Mouse (Mus musculus): ENCODE results near the gene Brca1.
"Not testable (repeated sequence)": the region's sequence is repeated elsewhere in the genome, so short reads cannot be mapped to it uniquely, and the experiment has no call there.

Gene Brca1

DNA sequence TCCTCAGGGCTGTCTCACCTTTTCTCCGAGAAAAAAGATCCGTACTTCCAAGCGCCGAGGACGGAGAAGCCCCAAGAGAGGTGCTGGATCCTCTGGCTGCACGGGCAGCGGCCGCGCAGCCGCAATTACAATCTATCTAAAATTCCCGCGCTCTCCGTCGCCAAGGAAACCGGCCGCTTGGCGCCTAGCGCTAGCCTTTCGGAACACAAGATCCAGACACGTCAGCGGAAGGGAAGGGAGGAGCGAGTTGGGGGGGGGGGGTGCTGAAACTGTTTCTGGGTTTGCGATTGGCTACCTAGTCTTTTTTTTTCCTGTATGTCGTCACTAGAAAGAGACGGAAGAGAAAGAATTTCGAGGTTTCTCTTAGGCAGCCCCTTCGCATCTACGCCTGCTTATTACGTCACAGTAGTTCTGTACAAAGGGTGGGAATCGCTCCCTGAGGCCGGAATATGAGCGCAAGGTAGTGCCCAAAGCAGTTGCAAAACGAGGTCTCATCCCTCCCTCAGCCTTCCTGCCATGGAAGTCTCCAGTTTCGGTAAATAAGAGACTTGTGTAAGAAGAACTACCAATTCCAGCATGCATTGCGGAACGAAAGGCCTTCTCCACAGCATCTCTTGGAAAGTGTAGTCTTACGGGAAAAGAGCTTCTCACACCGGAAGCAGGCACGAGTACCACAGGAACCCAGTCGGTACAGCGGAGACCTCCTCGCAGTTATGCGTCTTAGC lies at the start of gene Brca1, which contains the start of gene Nbr1:
Gene Brca1, minus strand, starts transcription at position 205 of the 725 bp plus-strand sequence.
Gene Nbr1, plus strand, starts transcription at position 399 of the 725 bp plus-strand sequence.
- peak; percentile 90 for DNase-seq (ENCODE audit: extremely low read depth, low read depth, low spot score)

DNA sequence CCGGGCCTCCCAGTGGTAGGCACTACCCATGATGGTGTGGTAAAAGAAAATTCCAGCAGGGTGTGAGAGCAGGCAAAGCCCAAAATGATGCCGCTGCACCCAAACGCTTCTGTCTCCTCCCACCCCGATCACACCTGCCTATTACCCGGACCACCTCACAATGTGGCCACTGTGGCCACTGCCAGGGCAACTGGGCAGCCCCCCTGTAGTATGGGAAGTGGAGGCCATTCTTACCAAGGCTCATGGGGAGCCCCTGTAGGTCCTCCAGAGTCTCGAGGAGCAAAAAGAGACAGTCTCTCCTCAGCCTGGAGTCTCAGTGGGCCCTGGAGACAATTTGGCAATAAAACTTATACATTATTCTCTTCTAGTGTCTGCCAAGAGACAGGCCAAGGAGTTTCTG lies 47.4 kb upstream of the Brca1 start, which contains the start of gene Gm11634:
Gene Gm11634, minus strand, starts transcription at position 101 of the 400 bp plus-strand sequence.
- DNase-seq (ENCODE audit: extremely low read depth, low read depth, low spot score): no peak

DNA sequence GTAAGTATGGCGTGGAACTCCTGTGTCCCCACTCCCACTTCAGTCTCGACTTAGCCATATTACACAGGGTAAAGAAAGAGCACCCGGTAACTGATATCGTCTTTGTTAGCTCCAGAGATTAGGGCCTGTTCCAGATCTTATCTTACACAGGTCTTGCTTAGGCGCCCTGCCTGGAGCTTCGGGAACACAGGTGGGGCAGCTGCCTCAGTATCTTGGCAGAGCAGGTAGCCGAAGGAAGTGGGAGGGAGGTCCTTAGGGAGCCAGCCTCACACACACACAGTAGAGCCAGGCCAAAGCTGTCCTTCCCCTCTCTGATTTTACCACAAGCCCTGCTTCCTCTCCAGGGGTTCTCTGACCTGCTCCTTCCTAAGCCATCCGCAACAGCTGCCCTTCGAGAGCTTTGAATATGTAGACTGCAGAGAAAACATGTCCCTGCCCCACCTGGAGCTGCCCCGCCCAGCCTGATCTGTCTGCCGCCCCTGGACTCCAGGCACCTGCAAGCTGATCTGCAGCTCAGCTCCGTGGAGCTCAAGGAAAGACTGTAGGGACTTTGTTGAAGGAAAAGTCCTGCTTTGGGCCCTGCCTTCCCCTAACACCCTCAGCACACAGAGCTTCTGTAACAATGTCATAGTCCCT lies 38.4 kb upstream of the Brca1 start:
- DNase-seq (ENCODE audit: extremely low read depth, low read depth, low spot score): no peak

- DNase-seq (ENCODE audit: extremely low read depth, low read depth, low spot score): no peak
These were observed 37.7 kb upstream of the Brca1 start for GRCm38 (mm10) chr11:101589444-101589843.

DNA sequence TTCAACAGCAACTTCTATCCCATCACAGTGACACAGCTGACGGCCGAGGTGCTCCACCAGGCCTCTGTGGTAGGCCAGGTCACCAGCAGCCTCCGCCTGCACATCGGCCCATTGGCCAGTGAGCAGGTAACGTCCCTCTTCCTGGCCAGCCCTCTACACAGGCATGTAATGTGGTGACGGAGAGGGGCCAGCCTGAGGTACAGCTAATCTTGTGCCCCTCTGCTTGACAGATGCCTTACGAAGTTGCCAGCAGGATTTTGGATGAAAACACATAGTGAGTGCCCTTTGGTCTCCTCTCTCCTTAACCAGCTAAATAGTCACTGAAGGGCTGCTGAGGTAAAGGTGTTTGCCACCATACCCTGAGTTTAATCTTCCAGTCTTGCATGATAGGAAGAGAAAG lies 37.1 kb upstream of the Brca1 start:
- no peak for DNase-seq (ENCODE audit: extremely low read depth, low read depth, low spot score)

- peak; percentile 36 for DNase-seq (ENCODE audit: extremely low read depth, low read depth, low spot score)
These were observed 35.9 kb upstream of the Brca1 start for GRCm38 (mm10) chr11:101587676-101588075.

- no peak for DNase-seq (ENCODE audit: extremely low read depth, low read depth, low spot score)
These were observed 34.0 kb upstream of the Brca1 start for GRCm38 (mm10) chr11:101585805-101586204.

DNA sequence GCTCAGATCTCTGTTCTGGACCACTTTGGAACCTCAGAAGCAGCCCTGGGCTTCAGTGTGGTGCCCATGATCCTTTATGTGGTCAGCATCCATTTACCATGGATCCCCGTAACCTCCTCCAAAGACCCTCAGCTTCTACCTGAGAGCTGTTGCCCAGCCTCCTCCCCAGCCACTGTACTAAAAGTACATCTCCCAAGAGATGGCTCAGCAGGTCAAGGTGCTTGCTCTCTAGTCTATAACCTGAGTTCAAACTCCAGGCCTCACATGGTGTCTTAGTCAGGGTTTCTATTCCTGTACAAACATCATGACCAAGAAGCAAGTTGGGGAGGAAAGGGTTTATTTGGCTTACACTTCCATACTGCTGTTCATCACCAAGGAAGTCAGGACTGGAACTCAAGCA lies 33.3 kb upstream of the Brca1 start:
- not testable (repeated sequence) for DNase-seq (ENCODE audit: extremely low read depth, low read depth, low spot score)

DNA sequence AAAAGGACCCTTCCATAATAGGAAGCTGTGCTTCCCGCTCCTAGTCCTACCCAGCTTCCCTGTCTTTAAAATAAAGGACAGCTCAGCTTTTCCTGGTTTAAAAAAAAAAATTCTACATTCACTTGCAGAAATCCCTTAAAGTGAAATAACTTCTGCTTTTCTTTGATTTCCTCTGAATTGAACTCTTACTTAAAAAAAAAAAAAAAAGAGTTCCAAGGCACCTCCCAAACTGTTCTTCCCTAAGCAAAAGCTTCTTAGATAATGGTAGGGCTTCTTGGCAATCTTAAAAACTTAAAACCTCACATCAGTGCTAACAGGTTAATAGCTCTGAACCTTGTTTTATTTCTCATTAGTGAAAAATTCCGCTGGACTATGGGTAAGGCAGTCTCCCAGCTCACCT lies 31.4 kb upstream of the Brca1 start:
- DNase-seq (ENCODE audit: extremely low read depth, low read depth, low spot score): no peak

DNA sequence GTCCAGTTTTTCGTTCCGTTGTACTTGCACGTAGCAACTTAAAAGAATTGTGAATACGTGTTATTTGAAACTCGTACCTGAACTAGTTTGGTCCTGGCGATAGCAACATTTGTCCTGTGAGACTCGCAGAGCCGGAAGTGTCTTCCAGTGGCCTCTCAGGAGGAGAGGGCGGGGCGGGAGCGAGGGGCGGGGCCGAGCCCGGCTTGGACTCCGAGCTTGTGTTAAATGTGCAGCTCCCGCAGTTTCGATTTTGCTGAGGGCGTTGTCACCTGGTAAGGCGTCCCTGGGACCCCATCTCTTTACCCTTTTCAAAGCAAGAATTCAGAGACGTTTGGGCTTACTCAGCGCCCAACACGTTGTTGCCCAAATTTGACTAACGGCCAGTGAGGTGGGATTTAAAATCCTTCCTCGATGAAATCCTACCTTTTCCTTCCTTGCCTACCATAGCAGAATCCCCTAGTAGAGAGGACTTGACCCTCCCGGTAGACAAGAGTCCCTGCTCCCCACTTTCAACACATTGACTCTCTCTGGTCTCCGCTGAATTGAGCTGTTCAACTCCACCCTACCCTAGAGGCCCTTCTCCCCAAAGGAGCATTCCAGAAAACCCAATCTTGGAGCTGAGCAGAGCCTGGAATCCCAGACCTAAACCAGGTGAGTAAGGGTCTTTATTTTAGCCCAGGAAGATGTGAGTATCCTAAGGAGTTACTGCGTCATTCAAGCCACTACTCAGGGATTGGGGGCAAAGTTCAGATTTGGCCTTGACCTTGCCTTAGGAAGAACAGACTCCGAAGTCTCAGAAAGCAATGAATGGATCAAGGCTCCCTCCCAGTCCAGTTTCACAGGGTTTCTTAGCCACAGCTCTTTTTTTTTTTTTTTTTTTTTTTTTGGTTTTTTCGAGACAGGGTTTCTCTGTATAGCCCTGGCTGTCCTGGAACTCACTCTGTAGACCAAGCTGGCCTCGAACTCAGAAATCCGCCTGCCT lies 30.6 kb upstream of the Brca1 start, which contains the start of gene Tmem106a:
Gene Tmem106a, plus strand, starts transcription at position 189 of the 982 bp plus-strand sequence.
- no peak for DNase-seq (ENCODE audit: extremely low read depth, low read depth, low spot score)

DNA sequence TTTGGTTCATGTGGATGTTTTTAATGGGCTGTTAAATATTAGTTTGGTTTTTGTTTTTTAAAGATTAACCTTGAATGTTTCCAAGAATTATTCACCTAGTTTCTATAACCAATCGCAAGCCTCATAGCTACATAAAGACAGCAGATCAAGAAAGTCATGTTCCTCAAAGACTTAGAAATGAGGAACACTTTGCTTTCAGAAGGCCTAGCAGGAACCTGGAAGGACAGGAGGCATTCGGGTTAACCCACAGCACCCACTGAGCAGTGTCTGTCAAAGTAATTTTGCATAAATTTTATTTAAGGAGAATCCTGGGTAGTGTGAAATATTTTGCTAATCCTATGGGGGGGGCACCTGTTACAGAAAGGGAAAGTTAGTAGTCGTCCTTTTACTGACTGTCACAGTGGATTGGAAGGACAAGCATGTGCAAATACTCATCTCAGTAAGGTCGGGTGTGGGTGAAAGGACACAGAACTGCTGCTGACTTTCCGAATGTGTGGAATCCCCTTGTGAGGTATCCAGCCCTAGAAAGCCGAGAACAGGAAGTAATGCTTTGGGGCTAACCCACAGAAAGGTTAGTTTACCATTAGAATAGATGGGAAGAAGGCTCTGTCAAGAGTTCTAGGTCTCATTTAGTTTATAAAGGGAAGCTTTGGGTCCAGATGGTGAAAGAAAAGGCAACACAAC lies 29.5 kb upstream of the Brca1 start:
- no peak for DNase-seq (ENCODE audit: extremely low read depth, low read depth, low spot score)

GRCm38 (mm10) chr11:101576116-101576515 lies 24.4 kb upstream of the Brca1 start:
- DNase-seq (ENCODE audit: extremely low read depth, low read depth, low spot score): no peak

- DNase-seq (ENCODE audit: extremely low read depth, low read depth, low spot score): no peak
These were observed 16.7 kb upstream of the Brca1 start for GRCm38 (mm10) chr11:101568421-101568820.

DNA sequence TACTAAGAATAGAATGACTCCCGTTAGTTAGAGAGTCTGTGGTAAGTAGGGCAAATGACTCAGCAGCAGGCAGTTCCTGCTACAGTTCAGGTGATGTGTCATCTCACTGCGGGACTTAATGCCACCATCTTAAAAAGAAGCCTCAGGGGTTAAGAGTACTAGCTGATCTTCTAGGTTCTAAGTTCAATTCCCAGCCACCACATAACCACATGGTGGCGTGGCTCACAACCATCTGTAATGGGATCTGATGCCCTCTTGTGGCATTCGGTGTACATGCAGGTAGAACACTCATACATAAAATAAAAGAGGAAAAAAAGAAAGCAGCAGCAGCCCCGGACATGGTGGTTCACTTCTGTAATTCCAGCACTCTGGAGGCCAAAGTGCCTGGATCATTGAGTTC lies 10.6 kb upstream of the Brca1 start:
- no peak for DNase-seq (ENCODE audit: extremely low read depth, low read depth, low spot score)

GRCm38 (mm10) chr11:101556954-101557353 lies 5.2 kb upstream of the Brca1 start:
- no peak for DNase-seq (ENCODE audit: extremely low read depth, low read depth, low spot score)

DNA sequence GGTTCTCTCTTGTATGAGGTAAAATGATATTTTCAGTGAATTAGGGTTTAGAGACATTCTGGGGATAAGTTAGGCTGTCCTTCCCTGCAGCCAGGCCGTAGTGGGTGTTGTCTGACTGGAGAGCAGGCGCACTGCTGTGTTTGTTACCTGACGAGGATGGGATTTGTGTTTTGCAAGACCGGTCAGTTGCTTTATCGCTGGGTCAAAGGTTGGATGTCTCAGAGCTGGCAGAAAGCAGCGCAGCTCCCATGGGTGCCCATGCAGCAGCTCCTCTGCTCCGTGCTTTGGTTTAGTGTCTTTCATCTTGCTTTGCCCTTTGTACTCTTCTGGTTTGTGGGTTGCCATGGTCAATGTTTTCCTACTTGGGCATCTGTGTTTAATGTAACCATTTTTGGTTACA lies 4.8 kb upstream of the Brca1 start:
- no peak for DNase-seq (ENCODE audit: extremely low read depth, low read depth, low spot score)

GRCm38 (mm10) chr11:101553354-101553930 lies 1.7 kb upstream of the Brca1 start:
- no peak for DNase-seq (ENCODE audit: extremely low read depth, low read depth, low spot score)

DNA sequence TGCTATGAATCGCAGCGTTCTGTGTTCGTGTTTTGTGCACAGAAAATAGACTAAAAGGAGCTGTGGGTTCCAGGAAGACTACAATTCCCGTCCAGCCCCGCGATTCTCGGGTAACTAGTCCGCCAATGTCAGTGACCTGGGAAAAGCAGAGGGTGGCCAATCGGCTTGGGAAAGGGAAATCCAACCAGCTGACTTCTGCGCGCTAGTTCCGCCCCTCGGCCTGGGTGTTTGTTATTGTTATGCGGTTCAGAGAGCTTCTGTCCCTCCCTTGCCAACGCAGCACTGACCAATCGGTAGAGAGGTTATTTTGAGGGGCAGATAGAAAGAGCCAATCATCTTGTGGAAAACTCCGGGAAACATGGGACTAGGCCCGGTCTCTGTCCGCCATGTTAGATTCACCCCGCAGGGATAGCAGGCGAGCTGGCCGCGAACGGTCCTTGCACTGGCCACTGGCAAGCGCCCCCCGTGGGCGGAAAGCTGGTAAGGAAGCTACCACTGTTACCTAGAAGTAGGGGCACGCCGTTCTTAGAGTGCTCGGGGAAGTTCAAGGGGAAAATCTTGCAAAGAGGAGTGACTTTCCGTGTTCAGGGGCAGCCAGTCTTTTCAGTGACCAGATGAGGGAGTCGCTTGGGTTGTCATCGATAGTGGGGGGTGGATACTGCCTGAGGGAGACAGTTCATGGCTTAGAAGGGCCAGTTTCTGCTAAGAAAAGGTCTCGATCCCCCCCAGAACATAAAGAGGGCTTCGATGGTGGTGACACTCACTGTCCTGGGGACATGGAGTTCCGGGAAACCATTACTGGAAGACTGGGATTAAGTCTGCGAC lies 933 bp upstream of the Brca1 start:
- DNase-seq (ENCODE audit: extremely low read depth, low read depth, low spot score): peak; percentile 97

DNA sequence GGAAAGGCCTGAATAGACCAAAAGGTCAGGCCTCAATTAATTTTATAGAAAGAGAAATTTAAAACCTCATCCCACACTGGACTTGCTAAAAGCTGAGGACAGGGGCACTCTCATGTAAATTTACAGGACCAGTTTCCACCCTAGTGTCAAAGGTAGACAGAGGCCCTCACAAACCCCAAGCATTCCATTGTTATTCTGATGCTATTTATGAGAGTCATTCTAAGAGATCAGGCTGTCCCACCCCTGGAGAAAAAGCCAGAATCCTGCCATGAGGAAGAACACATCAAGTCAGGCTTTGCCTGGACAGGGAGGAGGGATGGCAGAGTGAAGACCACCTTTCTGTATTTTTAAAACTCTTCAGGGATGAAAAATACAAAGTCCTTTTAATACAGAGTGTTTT lies 3.2 kb downstream of the Brca1 start:
- DNase-seq (ENCODE audit: extremely low read depth, low read depth, low spot score): no peak
